Mouse (Mus musculus): ENCODE measurements around the gene Eci2.

DNA sequence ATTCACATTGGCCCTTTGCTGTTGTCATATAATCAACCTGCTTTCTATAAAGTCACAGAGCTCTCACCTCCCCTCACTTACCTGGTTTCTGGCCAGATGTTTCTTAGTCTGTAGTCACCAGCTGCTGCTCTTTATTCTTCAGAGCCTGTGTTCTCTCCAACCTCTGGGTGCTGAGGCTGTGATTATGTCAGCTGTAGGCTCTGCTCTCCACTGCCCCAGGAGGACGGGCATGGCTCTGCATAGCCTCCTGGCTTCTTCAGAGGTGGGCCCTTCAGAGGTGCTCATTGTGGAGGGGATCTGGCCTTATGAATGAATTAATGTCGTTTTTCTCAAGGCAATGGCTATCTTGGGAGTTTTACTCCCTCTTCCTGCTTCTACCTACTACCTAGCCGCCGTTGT is 4.8 kb upstream of the Eci2 start:
- no peak for TF ChIP-seq EP300 (IDR thresholded peaks at IDR 0.05; ENCODE audit: insufficient read depth, low read depth, low read length)
- no peak for TF ChIP-seq CTCF (IDR thresholded peaks at IDR 0.05; ENCODE audit: low read depth, low read length)
- no peak for TF ChIP-seq POLR2A (IDR thresholded peaks at IDR 0.05; ENCODE audit: insufficient read depth, low read length)
